Mouse (Mus musculus) adrenal gland, postnatal 14 days (tissue): ENCODE results near the gene Gm20538. TPM values are rescaled to one million over a fixed set of nuclear protein-coding genes. Genes with fewer than 3 reads are reported as not detected.
A peak's percentile ranks its signal among the peaks of the same experiment; 100 is the strongest.

Experiments
- DNase-seq: peaks from one replicate; pipeline ENCODE4 v3.0.0; 2021; ENCODE audit warnings: mixed read lengths
- total RNA-seq: library from RNA; stranded (reverse); gene quantifications from 2 replicates; pipeline ENCODE4 v1.2.3, GENCODE M21; 2021

Gene Gm20538
- total RNA-seq, 1 experiment from 2014 or later = not detected

GRCm38 (mm10) chr19:44530018-44530417 lies 22.6 kb downstream of the Gm20538 start:
- no peak for DNase-seq

- DNase-seq = peak; percentile 62
Observed at GRCm38 (mm10) chr19:44525551-44526205, 27.0 kb downstream of the Gm20538 start.

- peak; percentile 63 for DNase-seq
Observed at GRCm38 (mm10) chr19:44519152-44519551, 33.5 kb downstream of the Gm20538 start.

DNA sequence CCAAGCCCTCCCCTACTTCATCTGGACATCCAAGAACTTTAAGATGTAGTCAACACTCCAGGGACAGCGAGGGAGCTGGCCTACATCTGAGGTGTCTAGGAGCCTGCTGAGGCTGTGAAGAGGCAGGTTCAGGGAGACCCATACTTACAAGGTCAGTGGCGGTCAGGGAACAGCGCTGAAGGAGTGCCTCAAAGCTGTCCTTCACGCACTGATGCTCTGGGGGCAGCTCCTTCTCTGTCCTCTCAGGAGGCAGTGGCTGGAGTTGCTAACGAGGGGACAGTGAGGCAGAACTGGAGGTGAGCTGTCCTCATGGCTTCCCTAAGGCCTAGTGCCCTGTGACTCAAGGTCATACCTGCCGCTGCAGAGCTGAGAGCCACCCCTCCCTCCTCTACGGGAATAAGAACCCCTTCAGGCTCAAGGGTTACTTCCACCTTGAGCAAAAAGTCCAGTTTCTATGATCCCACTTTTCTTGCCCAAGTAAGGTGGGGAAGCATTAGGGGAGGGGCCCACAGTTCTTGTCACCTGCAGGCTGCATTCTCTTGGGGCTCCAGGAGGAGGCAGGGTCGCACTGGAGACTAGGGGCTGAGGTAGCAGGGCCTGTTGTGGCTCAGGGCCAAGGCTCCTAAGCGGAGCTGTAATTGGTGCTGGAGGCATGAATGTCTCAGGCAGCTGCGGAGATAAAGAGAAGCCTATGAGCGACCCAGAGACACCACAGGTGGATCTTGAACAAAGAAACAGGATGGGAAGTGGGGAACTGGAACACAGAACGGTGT lies 34.4 kb downstream of the Gm20538 start:
- peak; percentile 49 for DNase-seq

DNA sequence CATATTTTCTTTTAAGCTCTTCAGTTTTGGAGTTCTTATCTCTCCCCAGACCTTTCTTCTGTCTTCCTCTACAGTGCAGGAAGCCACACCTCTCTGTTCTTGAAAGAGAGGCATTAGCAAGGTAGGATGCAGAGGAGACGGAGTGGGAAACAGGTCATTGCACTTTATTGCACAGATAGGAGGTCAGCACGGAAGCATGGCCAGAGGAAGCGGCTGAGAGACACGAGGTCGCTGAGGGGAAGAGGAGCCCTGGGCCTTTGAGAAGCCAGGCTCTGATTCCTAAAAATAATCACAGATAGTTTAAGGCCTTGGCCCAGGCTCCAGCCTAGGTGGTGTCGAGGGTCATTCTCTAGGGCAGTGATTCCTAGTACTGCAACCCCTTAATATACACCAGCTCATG lies 36.9 kb downstream of the Gm20538 start:
- DNase-seq = no peak

DNA sequence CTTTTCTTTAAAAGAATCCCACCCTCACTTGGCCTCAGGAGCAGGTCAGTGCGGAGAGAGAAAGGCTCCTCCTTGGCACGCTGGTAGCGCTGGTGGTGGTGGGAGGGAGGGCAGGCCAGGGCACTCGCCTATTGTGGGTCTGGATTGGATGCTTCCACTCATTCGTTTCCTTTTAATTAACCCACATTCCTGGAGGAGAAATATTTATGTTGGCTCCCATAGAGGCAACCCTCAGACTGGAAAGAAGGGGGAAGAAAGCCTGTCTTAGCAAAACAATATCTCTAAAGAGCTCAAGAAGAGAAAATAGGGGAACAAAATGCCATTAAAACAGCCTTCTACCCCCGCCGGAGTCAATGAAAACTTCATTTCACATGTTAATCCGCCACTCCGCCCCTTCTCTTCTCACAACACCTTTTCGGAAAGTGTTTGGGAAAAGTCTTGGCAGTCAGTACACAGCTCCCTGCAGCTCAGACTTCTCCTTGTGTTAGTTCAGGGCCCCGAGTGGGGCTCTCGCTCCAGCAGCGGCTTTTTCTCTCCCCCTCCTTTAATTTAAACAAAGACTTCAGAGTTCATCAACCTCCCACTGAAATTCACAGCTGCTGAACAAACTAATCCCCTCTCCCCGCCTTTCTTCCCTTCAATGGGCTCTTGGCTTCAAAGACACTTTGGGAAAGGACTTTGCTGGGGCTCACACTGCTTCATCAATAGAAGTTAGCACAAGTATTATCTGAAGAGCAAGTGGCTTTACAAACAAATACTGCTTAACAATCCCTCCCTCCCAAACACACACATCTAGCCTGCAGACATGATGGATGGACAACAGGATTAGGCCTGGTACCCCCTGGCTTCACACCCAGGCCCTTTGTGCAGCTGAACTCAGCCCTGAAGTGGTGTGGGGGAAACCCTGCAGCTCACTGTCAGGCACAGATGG lies 37.8 kb downstream of the Gm20538 start:
- DNase-seq = no peak

GRCm38 (mm10) chr19:44513921-44514482 lies 38.6 kb downstream of the Gm20538 start:
- DNase-seq = no peak

GRCm38 (mm10) chr19:44513054-44513833 lies 39.4 kb downstream of the Gm20538 start:
- peak; percentile 40 for DNase-seq

DNA sequence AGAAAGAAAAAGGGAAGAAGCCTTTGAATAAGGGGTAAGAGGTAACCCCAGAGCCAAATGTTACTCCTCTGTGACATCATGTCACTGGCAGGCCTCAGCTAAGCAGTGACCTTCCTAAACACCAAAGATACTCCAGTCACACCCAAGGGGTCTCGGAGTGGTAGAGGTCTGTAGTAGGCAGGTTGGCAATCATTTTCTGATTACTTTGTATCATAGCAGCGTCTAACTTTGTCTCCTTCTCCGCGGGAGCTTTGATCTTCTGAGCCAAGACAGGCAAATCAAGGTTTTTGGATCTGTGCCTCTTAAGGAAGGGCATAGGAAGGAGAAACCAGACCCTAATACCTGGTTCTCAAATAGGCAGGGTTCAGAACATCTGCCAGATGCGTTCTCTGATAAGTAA lies 40.0 kb downstream of the Gm20538 start:
- DNase-seq = no peak

DNA sequence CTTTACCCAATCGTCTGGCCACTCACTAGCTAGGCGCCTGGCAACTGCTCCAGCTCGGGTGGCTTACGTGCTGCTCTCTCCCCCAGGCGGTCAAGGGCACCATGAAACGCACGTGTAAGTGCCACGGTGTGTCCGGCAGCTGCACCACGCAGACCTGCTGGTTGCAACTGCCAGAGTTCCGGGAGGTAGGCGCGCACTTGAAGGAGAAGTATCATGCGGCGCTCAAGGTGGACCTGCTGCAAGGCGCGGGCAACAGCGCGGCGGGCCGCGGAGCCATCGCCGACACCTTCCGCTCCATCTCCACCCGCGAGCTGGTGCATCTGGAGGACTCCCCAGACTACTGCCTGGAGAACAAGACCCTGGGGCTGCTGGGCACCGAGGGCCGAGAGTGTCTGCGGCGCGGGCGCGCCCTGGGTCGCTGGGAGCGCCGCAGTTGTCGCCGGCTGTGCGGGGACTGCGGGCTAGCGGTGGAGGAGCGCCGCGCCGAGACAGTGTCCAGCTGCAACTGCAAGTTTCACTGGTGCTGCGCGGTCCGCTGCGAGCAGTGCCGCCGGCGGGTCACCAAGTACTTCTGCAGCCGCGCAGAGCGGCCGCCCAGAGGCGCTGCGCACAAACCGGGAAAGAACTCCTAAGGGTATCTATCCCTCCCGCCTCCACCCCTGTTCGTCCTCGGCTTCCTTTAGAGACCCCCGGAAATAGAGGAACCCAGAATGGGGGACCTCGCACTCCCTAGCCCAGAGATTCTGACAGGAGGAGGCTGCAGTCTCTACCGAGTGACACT lies 41.0 kb downstream of the Gm20538 start:
- DNase-seq = peak; percentile 77

- no peak for DNase-seq
Observed at GRCm38 (mm10) chr19:44510534-44511175, 42.0 kb downstream of the Gm20538 start.

DNA sequence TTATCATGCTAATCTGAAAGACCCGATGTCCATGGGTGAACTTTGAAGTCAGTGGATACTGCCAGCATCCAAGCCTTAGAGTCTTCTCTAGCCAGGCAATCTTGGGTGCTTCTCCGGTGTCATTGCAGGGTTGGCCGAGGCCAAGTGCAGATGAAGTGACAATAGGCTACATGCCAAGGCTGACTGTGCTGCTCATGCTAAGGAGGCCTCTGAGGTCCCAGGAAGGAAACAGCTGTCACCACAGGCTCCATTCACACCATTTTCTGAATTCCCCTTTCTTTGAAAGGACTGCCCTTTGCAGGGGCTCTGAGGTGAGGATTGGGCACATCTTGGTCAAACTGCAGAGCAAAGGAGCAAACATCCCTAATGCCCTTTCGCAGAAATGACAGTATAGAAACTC lies 49.9 kb downstream of the Gm20538 start:
- DNase-seq = no peak

DNA sequence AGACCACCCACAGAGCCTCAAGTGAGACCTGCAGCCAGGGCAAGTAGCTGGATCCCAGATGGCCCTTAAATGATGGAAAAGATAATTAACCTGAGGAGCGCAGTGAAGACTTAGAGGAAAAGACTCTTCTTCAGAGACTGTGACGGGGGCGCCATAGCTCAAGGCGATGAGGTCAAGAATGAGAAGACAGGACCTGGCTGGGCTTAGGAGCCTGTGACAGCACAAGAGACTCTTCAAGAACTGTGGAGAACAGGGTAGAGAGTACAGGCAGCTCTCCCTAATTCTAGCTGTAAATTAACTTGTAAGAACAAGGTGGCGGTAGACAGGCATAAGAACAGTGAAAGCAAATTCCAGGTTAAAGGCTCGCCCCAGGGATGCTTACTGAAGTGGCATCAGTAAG lies 50.7 kb downstream of the Gm20538 start:
- DNase-seq = no peak

DNA sequence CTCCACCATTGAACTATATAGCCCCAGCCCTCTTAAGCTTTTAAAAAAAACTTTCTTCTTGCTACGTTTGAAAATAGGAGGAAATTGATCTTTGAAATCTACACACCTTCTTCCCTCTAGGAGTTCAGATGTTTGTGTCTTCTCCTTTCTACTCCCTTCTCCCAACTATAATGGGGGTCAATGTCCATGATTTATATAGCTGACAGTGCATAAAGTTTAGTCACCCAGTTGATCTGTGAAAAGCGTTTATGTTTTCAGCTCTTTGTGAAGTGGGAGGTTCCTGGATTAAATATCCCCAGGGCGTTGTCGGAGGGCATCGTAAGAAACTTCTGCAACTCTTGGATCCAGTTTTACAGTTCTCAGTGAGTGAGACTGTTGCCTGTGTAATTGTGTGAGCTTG lies 52.4 kb downstream of the Gm20538 start:
- DNase-seq = no peak

DNA sequence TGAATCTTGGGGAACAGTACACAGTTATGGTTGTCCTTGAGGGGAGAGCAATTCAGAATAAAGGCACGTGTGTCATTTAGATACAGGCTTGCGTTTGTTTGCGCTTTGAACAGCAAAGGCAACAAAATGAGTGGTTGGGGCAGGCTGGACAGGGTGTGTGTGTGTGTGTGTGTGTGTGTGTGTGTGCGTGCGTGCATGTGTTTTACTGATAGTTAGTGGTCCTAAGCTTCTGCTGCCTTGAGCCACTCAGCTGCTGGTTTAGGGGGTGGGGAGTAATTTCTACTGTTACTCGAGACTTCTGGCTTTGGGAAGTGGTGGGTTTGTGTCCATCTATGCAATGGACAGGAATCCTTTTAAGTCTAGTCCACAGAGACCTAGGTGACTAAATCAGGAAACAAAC lies 53.7 kb downstream of the Gm20538 start:
- no peak for DNase-seq

DNA sequence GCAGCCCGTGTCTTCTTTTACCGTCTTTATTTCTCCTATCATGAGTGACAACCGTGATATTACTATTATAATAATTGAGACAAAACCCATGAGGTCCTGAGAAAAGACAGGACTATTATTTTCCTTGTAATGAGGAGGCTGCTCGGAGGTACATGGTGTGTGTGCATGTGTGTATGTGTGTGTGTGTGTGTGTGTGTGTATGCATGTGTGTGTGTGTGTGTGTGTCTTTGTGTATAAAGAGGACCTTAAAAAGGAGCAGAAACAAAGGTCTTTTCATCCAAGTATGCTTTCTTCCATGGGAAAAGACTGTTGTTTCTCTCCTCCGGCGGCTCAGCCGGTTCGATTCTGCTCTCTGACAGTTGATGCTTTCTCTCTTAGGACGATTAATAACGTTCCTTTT lies 55.7 kb downstream of the Gm20538 start:
- no peak for DNase-seq

- DNase-seq = no peak
Observed at GRCm38 (mm10) chr19:44496511-44496910, 56.1 kb downstream of the Gm20538 start.
